Mouse (Mus musculus) embryonic facial prominence, embryonic 12.5 days (tissue): ENCODE data around the gene Psap. TPM values are rescaled to one million over a fixed set of nuclear protein-coding genes. Genes with fewer than 3 reads are reported as not detected.

Experiments
- ATAC-seq: fragments of 200-750 bp; cut with Nextera tagmentation; 2 replicates; pipeline ENCODE4 v1.8.0; 2017; ENCODE audit not compliant: insufficient number of reproducible peaks, insufficient read depth, low FRiP score, low TSS enrichment
- H3K27ac ChIP-seq: fragments of 300-500 bp; sonication (generic); 2 replicates; pipeline ENCODE4 v1.5.1; 2016; ENCODE audit warnings: mild to moderate bottlenecking
- H3K27me3 ChIP-seq: fragments of 300-500 bp; sonication (generic); 2 replicates; pipeline ENCODE4 v1.6.1; 2016; ENCODE audit warnings: mild to moderate bottlenecking, moderate library complexity
- H3K36me3 ChIP-seq: fragments of 300-500 bp; sonication (generic); 2 replicates; pipeline ENCODE4 v1.6.1; 2016; ENCODE audit warnings: mild to moderate bottlenecking
- H3K4me1 ChIP-seq: fragments of 300-500 bp; sonication (generic); 2 replicates; pipeline ENCODE4 v1.6.1; 2016
- H3K4me2 ChIP-seq: fragments of 300-500 bp; sonication (generic); replicated peaks from 2 replicates; pipeline ENCODE4 v1.6.1; 2016; ENCODE audit warnings: mild to moderate bottlenecking, moderate library complexity
- H3K4me3 ChIP-seq: fragments of 300-500 bp; sonication (generic); 2 replicates; pipeline ENCODE4 v1.5.1; 2016; ENCODE audit warnings: mild to moderate bottlenecking
- H3K9ac ChIP-seq: fragments of 300-500 bp; sonication (generic); 2 replicates; pipeline ENCODE4 v1.6.1; 2016; ENCODE audit warnings: mild to moderate bottlenecking, moderate library complexity
- H3K9me3 ChIP-seq: fragments of 300-500 bp; sonication (generic); 2 replicates; pipeline ENCODE4 v1.6.1; 2016; ENCODE audit warnings: mild to moderate bottlenecking, moderate library complexity
- WGBS: fragments of 180-500 bp; shearing (Covaris S2); methylation state at CpG from one replicate; pipeline ENCODE4 v1.1.7; 2016; 5-methylcytosine and 5-hydroxymethylcytosine counted together
- polyA plus RNA-seq: library from polyadenylated mRNA; unstranded; fragments of >200 nt; fragmentation: Nextera tagmentation; extraction: Ambion mirVana; gene quantifications from 2 replicates; pipeline ENCODE4 v1.2.1, GENCODE M21; 2016

Psap gene
- polyA plus RNA-seq, 1 experiment from 2014 or later, result 75.7 TPM

DNA sequence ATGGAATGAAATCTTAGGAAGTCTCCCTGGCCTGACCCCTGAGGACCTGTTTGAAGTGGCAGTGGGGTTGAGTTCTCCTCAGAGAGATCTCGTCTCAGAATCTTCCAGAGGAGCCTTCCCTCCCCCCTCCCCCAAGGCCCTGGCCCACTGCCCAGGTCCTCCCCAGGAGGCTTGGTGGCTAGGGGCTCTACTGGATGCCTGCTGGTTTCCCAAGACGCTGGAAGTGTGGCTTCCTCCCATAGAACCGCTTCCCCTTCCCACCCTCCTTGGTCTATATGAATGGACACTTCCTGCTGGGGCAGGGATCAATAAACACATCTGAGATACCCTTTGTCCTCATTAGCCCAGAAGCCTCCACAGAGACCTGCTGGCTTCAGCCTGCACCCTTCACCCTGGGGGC lies 73.8 kb downstream of the Psap start:
- Histone ChIP-seq H3K4me3 (no peak overlapping the region), H3K9me3 (no peaks in the 10 kb centered on the region), H3K27ac (peak overlapping the region; percentile 80), H3K4me1 (peaks cover 67% of the 10 kb centered on the region), H3K27me3 (0 out of 2 replicates have a peak, but pooled peaks cover 7% of the 10 kb centered on the region), H3K9ac (no peak overlapping the region), H3K4me2 (no peak overlapping the region), H3K36me3 (no peaks in the 10 kb centered on the region)
- ATAC-seq, result 0 out of 2 replicates have a peak, but pooled peaks have one; percentile 8
- 11% methylated on average over 3 of the region's 3 CpGs for WGBS

DNA sequence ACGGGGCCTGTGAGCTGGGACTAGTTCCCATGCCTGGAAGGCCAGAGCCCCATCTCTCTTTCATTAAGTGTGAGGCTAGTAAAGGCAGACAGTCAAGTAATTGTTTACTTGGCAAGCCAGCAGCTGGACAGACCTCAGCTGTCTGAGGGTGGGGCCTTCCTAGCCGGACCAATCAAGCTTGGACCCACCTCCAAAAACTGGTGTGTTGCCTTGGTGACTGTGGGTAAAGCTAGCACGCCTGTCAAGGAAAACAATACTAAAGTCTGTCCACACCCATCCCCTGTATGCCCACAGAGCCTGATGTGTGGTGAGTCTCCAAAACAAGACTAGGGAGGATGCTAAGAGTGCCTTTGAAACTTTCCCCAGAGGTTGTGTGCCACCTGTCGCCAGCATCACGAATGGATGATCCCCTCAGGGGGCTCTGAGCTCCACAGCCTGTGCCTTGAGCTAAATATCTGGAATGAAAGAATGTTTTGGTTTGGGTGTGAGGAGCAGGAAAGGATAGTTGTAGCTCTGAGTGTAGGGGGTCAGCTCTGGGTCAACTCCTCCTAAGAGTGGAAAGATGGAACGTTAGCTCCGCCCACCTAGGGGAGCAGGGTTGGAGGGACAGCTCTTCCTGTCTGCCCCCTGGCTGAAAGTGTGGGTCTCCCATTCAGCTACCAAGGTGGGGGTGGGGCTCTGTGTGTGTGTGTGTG lies 74.5 kb downstream of the Psap start:
- no peak overlapping the region for H3K4me2 ChIP-seq
- no peak overlapping the region for H3K9ac ChIP-seq
- H3K9me3 ChIP-seq, result no peaks in the 10 kb centered on the region
- no peaks in the 10 kb centered on the region for H3K36me3 ChIP-seq
- no peak overlapping the region for H3K4me3 ChIP-seq
- H3K4me1 ChIP-seq, result peaks cover 61% of the 10 kb centered on the region
- peak; percentile 29; the same call in 1 of the 2 replicates for ATAC-seq
- H3K27me3 ChIP-seq, result 0 out of 2 replicates have a peak, but pooled peaks cover 3% of the 10 kb centered on the region
- WGBS, result 23% methylated on average over 7 of the region's 7 CpGs
- peak overlapping the region; percentile 80 for H3K27ac ChIP-seq

Other genes starting within 250 kb of the Psap start
- gene Spock2, start 171.4 kb upstream of the Psap start, polyA plus RNA-seq, result 10.8 and 11.7 TPM in 2 replicates
- gene Chst3, start 58.4 kb upstream of the Psap start, polyA plus RNA-seq, result 3.2 and 3.6 TPM in 2 replicates
- 1.9 and 2.2 TPM in 2 replicates for gene Vsir, start 69.2 kb downstream of the Psap start, polyA plus RNA-seq
- gene Gm17455, start 122.1 kb downstream of the Psap start, polyA plus RNA-seq, result 0.59 and 1.8 TPM in 2 replicates